Mouse (Mus musculus): ENCODE data around the gene Atf6.

DNA sequence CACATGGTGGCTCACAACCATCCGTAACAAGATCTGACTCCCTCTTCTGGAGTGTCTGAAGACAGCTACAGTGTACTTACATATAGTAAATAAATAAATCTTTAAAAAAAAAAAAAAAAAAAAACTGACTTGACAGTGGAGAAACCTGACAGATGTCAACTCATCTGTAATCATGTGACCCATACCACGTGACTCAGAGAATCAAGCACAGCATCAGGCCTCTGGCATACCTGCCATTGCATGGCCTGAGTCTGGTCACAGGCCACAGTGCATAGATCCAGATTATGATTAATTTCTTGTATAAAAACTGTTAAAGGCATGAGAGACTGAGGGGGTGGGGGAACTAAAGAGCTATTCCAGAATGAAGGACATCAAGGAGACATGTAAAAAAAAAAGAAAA lies 8.7 kb downstream of the Atf6 start:
- TF ChIP-seq CTCF (IDR thresholded peaks at IDR 0.05; ENCODE audit: low read depth) (no peak), EP300 (optimal IDR thresholded peaks at IDR 0.05) (no peak)

Data from stomach, postnatal 0 days (tissue).